Mouse (Mus musculus) 416B (cell line): ENCODE data around the gene Klhl25.
"Not testable (repeated sequence)": the region's sequence is repeated elsewhere in the genome, so short reads cannot be mapped to it uniquely, and the experiment has no call there.

Experiments
- DNase-seq: peaks from one replicate; pipeline ENCODE4 v3.0.0; 2011; ENCODE audit warnings: low read depth

Klhl25 gene

GRCm38 (mm10) chr7:75845936-75846335 is 2.2 kb upstream of the Klhl25 start:
- DNase-seq, result no peak

- DNase-seq, result peak; percentile 77
Measured at GRCm38 (mm10) chr7:75846942-75847341, 1.2 kb upstream of the Klhl25 start.

GRCm38 (mm10) chr7:75847489-75847888 is 621 bp upstream of the Klhl25 start:
- peak; percentile 37 for DNase-seq

GRCm38 (mm10) chr7:75848776-75849670 is 913 bp downstream of the Klhl25 start:
- DNase-seq, result peak; percentile 32

GRCm38 (mm10) chr7:75850396-75850795 is 2.3 kb downstream of the Klhl25 start:
- not testable (repeated sequence) for DNase-seq

- no peak for DNase-seq
Measured at GRCm38 (mm10) chr7:75851290-75851689, 3.2 kb downstream of the Klhl25 start.

- DNase-seq, result no peak
Measured at GRCm38 (mm10) chr7:75852363-75852762, 4.3 kb downstream of the Klhl25 start.

- DNase-seq, result no peak
Measured at GRCm38 (mm10) chr7:75853171-75853830, 5.2 kb downstream of the Klhl25 start.

- DNase-seq, result no peak
Measured at GRCm38 (mm10) chr7:75854231-75854925, 6.3 kb downstream of the Klhl25 start.

GRCm38 (mm10) chr7:75855028-75855427 is 6.9 kb downstream of the Klhl25 start:
- peak; percentile 52 for DNase-seq

GRCm38 (mm10) chr7:75856259-75856658 is 8.1 kb downstream of the Klhl25 start:
- DNase-seq, result no peak

- DNase-seq, result peak; percentile 63
Measured at GRCm38 (mm10) chr7:75859771-75860196, 11.7 kb downstream of the Klhl25 start.

- DNase-seq, result not testable (repeated sequence)
Measured at GRCm38 (mm10) chr7:75861638-75862426, 13.7 kb downstream of the Klhl25 start.

GRCm38 (mm10) chr7:75862427-75862781 is 14.3 kb downstream of the Klhl25 start:
- not testable (repeated sequence) for DNase-seq

- not testable (repeated sequence) for DNase-seq
Measured at GRCm38 (mm10) chr7:75863248-75863911, 15.3 kb downstream of the Klhl25 start.

GRCm38 (mm10) chr7:75865026-75865425 is 16.9 kb downstream of the Klhl25 start:
- DNase-seq, result no peak

- no peak for DNase-seq
Measured at GRCm38 (mm10) chr7:75866557-75866956, 18.4 kb downstream of the Klhl25 start.

GRCm38 (mm10) chr7:75868687-75869086 is 20.6 kb downstream of the Klhl25 start:
- no peak for DNase-seq

- no peak for DNase-seq
Measured at GRCm38 (mm10) chr7:75870551-75870950, 22.4 kb downstream of the Klhl25 start.

- DNase-seq, result peak; percentile 83
Measured at GRCm38 (mm10) chr7:75872255-75872654, 24.1 kb downstream of the Klhl25 start.

- DNase-seq, result no peak
Measured at GRCm38 (mm10) chr7:75872697-75873096, 24.6 kb downstream of the Klhl25 start.
